Mouse (Mus musculus) neural tube, postnatal 0 days (tissue): Measurements from ENCODE around the gene Onecut1. TPM values are rescaled to one million over a fixed set of nuclear protein-coding genes. Genes with fewer than 3 reads are reported as not detected.

ENCODE experiments used
- polyA plus RNA-seq: library from polyadenylated mRNA; unstranded; fragments of >200 nt; fragmentation: Nextera tagmentation; extraction: Ambion mirVana; gene quantifications from 2 replicates; pipeline ENCODE4 v1.2.1, GENCODE M21; 2015

Gene Onecut1
- 1.1 and 1.9 TPM in 2 replicates for polyA plus RNA-seq

DNA sequence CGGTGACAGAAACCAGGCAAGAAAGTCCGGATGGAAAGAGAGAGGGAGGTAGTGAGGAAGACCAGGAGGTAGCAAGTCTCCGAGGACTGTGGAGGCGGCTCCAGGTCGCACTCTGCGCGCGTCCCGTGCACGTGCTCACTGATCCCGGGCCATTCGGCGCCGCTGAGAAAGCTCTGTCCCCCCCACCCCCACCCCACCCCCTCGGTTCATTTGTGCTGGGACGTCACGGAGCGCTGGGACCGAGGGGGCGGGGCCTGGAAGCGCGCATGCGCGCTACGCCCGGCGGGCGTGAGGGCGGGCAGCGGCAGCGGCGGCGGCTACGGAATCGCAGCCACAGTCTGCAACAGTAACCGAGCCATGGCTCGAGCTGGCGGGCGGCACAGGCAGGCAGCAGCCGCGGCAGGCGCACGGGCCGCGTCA lies at the start of gene Onecut1:
Gene Onecut1 (plus strand): TSS at position 361 of the 420 bp plus-strand sequence.

Other genes with a start within 250 kb of the Onecut1 start
- gene Fam214a, start 91.0 kb downstream of the Onecut1 start, polyA plus RNA-seq: 14.3 and 15.6 TPM in 2 replicates
- gene Arpp19, start 175.7 kb downstream of the Onecut1 start, polyA plus RNA-seq: 176 and 186 TPM in 2 replicates
- 42.6 and 44.7 TPM in 2 replicates for gene Myo5a, start 209.1 kb downstream of the Onecut1 start, polyA plus RNA-seq